Mouse (Mus musculus) urinary bladder, postnatal 10 days (tissue): ENCODE measurements around the gene Mrpl51.

ENCODE experiments used
- DNase-seq: peaks from one replicate; pipeline ENCODE4 v3.0.0; 2022; ENCODE audit warnings: low spot score

Gene Mrpl51

DNA sequence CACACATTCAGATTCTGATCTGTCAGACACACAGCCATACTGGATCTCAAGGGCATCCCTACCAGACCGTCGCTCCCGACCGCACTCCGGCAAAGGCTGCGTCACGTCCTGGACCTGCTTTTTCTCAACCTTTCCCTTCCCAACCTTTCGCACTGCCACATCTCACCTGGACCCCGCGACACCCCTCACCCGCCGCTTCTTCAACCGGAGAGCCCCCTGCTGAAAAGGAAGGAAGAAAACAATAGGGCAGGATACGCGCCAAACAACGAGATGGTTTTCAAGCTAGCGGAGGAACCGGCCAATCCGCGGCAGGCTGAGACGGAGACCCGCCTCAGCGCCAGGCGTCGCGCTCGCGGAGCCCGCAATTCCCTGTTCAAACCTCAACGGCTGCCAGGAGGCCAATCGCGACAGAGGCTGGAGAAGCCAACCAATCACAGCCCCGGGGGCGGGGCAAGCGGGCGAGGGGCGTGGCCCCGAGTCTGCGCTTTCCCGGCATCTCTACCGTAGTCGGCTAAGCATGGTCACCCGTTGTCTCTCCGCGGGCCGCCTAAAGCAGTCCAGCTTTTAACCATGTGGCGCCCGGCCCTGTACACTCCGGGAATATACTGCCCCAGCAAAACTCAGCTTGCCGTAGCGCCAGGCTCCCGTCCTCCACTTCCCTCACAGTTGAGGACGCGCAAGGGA is at the start of gene Mrpl51, which contains the start of gene Ncapd2:
TSS of gene Mrpl51 (plus strand) at position 470 of the 684 bp plus-strand sequence.
TSS of gene Ncapd2 (minus strand) at position 370 of the 684 bp plus-strand sequence.
- peak; percentile 89 for DNase-seq

DNA sequence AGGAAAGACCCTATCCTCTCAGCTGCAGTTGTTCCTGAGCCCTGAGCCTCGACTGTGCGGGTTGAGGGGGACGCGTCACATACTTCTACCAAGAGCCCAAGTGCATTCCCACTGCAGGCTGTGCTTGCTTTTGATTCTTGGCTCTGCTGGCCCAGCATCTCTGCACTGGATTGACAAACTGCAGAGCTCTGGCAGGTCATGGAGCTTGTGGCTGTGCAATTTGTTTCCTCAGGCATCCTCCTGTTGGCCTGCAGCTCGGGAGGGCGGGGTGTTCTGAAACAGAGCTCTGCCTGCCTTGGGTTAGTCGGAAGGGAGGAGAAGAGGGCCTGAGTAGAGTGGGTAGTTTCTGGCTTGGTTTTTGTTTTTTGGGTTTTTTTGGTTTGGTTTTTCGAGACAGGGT is 49.2 kb upstream of the Mrpl51 start:
- no peak for DNase-seq

DNA sequence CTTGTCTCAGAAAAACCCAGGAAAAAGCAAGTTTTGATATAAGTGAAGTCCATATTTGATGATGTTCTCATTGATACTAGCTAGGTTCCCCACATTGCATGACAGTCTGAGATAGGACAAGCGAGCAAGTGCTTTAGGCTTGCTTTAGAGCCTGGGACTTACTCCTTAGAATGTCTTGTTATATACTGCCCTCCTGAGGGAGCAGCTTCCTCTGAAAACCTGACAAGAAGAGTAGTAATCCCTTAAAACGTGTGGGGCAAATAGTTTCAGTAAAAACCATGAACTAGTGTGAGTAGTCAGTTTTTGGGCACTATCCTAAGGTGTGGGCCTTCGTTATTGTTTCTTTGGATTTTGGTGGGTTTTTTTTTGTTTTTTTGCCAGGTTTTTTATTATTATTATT is 48.5 kb upstream of the Mrpl51 start:
- DNase-seq = no peak

- no peak for DNase-seq
These were observed 47.7 kb upstream of the Mrpl51 start for GRCm38 (mm10) chr6:125143904-125144303.

- no peak for DNase-seq
These were observed 46.6 kb upstream of the Mrpl51 start, which contains the start of gene Iffo1 for GRCm38 (mm10) chr6:125145001-125145400. TSS of gene Iffo1 (plus strand) at chr6:125145241.

DNA sequence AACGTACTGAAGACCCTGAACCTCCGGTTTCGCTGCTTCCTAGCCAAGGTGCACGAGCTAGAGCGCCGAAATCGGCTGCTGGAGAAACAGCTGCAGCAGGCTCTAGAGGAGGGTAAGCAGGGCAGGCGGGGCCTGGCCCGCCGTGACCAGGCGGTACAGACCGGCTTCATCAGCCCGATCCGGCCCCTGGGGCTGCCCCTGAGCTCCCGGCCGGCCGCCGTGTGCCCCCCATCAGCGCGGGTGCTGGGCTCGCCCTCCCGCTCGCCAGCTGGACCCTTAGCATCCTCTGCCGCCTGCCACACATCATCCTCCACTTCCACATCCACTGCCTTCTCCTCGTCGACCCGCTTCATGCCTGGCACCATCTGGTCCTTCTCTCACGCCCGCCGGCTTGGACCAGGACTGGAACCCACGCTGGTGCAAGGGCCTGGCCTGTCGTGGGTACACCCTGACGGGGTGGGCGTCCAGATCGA is 46.1 kb upstream of the Mrpl51 start:
- no peak for DNase-seq

DNA sequence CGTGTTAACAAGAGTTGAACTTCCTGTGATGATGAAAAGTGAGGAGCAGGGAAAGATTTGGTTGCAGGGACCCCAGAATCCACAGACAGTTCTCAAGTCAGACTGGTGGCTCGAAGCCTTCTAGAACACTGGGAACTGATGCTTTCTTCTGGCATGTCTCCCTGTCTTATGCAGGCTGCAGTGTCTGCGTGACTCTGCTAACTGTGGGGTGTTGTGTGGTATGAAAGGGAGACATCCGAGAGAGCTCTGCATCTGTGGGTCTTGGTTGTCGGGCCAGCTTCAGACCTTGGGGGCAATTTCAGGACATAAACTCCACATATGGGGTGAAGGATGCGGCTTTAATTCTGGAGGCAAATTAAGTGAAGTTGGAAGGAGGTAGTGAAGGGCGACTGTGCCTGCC is 45.5 kb upstream of the Mrpl51 start:
- DNase-seq = no peak

- no peak for DNase-seq
These were observed 44.8 kb upstream of the Mrpl51 start for GRCm38 (mm10) chr6:125146797-125147196.

DNA sequence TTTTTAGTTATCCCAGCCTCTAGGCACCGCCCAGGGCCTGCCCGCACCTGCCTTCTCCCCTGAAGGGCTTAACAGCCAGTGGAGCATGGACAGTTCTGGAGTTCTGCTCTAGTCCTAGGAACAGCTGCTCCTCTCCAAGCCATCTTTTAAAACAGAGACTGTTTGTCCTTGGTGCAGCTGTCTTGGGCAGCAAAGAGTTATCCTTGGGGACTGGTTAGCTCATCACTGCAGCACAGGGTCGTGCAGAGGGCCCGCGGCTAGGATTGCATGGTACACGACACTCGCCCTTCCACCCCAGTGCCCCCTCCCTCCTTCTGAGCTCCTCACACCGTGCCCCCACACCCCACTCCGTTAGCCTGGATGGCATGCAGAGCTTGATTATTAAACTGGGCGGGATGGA is 44.3 kb upstream of the Mrpl51 start:
- no peak for DNase-seq

DNA sequence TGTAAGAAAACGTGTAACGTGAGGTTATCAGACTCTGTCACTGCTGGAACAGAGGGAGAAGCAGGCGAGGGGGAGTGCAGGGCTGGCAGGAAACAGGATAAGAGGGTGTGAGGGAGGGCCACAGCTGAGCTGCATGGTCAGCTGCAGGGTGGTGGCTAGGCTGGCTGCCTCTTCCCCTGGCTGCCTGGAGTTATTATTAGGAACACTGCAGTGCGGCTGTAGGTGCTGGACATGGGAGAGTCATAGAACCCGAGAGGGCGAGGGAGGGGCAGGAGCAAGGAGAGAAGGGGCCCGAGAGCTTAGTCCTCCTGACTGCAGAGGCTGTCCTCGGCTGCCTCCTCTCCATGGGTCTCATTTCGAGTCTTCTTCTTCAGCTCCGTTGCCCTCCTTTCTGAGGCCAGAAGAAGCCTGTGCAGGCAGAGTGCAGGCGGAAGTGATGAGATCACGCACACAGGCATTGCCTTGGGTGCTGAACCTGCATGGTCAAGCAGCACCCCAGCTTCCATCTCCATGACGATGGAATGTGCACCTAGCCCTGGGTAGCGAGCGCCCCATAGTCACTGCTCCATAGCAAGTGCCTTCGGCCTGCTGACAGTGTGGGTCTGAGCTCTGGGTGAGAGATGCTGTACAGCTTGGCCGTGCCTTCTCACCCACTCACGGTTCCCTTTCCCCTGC is 43.2 kb upstream of the Mrpl51 start:
- no peak for DNase-seq

DNA sequence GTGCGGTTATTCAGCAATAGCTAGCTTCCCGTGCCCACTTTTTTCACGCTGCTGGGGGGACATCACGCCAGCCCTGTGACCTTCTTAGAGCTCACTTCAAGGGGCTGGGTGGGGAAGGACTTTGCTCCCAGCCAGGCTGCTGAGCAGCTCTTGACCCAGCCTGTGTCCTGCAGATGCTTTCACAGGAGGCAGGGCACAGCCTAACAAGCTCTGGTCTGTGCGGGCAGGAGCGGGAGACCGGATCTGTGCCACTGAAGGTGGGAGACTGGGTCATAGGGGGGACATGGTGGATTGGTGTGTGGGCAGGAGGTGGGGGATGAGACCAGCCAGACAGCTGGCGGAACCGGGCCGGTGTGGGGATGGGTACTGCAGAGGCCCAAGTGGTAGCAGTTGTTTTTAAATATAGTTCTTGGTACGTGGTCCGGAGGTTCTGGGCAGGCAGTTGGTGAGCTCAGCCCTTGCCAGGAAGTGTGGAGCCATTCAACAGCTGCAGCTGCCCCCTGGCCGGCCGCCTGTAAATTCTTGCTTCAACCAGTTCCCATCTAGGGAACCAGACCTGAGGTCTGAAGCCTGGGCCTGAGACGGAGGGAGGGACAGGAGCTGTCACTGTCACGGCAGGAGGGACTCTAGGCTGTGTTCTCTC is 42.6 kb upstream of the Mrpl51 start:
- no peak for DNase-seq

DNA sequence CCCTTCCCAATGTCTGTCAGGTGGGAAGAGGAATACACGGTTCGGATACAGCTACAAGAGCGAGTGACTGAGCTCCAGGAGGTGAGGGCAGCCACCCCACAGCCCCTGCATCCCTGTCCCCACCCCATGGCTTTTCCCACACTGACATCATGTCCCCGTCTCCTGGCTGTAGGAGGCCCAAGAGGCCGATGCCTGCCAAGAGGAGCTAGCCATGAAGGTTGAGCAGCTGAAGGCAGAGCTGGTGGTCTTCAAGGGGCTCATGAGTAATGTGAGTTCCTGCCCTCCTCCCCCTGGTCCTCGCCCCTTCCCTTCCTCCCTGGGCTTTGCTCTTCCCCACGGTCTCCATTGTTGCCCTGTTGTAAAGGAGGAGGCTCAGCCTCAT is 42.0 kb upstream of the Mrpl51 start:
- no peak for DNase-seq

DNA sequence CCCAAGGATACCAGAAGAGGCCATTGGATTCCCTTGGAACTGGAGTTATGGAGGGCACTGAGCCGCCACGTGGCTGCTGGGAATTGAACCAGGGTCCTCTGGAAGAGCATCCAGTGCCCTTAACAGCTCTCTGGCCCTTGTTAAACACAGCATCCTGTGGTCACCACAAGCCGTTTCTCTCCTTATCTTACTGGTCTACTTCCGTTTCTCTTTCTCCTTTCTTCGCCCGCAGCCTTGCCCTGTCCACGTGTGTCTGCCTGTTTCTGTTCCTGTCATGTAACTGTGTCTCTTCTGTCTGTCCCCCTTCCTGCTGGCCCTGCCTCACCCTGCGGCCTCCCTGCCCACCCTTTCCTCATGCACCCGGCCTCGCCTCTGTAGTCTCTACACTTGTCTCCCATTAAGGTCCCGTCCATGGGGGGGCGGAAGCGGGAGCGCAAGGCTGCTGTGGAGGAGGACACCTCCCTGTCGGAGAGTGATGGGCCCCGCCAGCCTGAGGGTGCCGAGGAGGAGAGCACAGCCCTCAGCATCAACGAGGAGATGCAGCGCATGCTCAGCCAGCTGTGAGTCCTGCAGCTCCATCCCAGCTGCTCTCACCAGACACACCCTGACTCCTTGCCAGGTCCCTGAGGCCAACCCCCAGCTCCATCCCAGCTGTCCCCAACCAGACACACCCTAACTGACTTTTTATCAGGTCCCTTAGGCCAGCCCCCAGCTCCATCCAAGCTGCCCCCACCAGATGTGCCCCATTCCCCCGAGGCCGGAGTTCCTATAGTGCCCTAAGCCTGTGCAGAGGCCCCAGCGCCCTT is 39.2 kb upstream of the Mrpl51 start:
- DNase-seq = no peak

GRCm38 (mm10) chr6:125153018-125153389 is 38.6 kb upstream of the Mrpl51 start:
- DNase-seq = no peak

- no peak for DNase-seq
These were observed 37.9 kb upstream of the Mrpl51 start for GRCm38 (mm10) chr6:125153682-125154081.

DNA sequence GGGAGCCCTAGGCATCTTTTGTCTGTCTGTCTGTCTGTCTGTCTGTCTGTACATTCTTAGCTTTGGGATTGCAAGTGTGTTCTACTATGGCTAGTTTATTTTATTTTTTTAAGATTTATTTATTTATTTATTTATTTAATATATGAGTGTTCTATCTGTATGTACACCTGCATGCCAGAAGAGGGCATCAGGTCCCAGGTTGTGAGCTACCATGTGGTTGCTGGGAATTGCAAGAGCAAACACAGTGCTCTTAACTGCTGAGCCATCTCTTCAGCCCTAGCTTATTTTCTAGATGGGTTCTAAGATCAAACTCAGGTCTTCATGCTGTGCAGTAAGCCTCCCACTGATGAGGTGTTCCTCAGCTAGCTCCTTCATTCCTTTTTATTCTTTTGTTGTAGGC is 37.1 kb upstream of the Mrpl51 start:
- DNase-seq = no peak

GRCm38 (mm10) chr6:125155262-125155661 is 36.3 kb upstream of the Mrpl51 start:
- DNase-seq = no peak

- no peak for DNase-seq
These were observed 35.1 kb upstream of the Mrpl51 start for GRCm38 (mm10) chr6:125156491-125156890.

DNA sequence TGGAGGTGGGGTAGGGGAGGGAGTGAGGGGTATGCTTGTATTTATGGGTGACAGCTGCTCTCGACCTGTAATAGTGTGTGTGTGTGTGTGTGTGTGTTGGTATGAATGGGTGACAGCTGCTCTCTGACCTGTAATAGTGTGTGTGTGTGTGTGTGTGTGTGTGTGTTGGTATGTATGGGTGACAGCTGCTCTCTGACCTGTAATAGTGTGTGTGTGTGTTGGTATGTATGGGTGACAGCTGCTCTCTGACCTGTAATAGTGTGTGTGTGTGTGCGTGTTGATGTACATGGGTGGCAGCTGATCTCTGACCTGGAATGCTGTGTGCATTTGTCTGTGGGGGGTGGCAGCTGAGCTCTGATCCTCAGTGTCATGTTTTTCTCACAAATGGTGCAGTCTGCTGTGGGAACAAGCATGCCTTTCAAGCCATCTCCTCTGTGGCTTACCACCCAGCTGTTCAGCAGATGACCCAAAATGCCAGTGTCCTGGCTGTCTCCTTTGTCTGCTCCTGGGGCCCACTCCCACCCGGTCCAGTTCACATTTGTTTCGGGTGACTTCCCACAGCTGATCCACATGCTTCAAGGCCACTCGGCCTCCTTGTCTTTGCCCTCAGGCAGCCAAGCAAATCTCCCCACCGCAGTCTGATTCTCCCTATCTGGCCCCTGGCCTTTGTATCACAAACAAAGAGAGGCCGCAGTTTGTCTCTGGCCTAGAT is 34.5 kb upstream of the Mrpl51 start:
- no peak for DNase-seq

- no peak for DNase-seq
These were observed 32.6 kb upstream of the Mrpl51 start for GRCm38 (mm10) chr6:125158944-125159492.
